ENCODE assay signal across 8 mouse cellular contexts in genomic region chr2:106855623-106856350, GRCm38 (mm10).
DNase-seq lines count a peak whose midpoint lies in the region; ATAC-seq lines count a peak whose summit lies in the region.

No protein-coding gene starts in this region.

- H3K27ac ChIP-seq in limb, embryonic 13.5 days, result peak overlapping the region; percentile 72
- 0 out of 2 replicates have a peak overlapping the region, but pooled peaks have one; percentile 39 for H3K27ac ChIP-seq in stomach, embryonic 14.5 days (ENCODE audit: low read length)

- 12% methylated on average over 12 of the region's 12 CpGs for WGBS in limb, embryonic 13.5 days
- 29% methylated on average over 12 of the region's 12 CpGs for WGBS in stomach, embryonic 14.5 days

- H3K9ac ChIP-seq in limb, embryonic 13.5 days, result no peak overlapping the region
- no peak overlapping the region for H3K9ac ChIP-seq in stomach, embryonic 14.5 days (replicated peaks; ENCODE audit: low read depth, low read length)

- peak; percentile 51; the same call in 1 of the 2 replicates for ATAC-seq in limb, embryonic 13.5 days (ENCODE audit: low FRiP score, low read depth)
- no peak for ATAC-seq in stomach, embryonic 14.5 days (ENCODE audit: insufficient number of reproducible peaks, insufficient read depth, low FRiP score, low read depth)

- intact Hi-C loops in heart, postnatal 10 days (cut with DNase I), result no loop called here
- intact Hi-C loops in left cerebral cortex, postnatal 36 days (cut with DNase I), result no loop called here

- peak overlapping the region; percentile 33 for H3K4me2 ChIP-seq in limb, embryonic 13.5 days (replicated peaks)
- no peak overlapping the region for H3K4me2 ChIP-seq in stomach, embryonic 14.5 days (replicated peaks; ENCODE audit: low read depth, low read length)

- peaks cover 71% of the 10 kb centered on the region for H3K4me1 ChIP-seq in limb, embryonic 13.5 days
- peaks cover 39% of the 10 kb centered on the region for H3K4me1 ChIP-seq in stomach, embryonic 14.5 days (ENCODE audit: control insufficient read depth, insufficient read depth, low read length)

- 0 out of 2 replicates have a peak, but pooled peaks cover 1% of the 10 kb centered on the region for H3K36me3 ChIP-seq in limb, embryonic 13.5 days
- H3K36me3 ChIP-seq in stomach, embryonic 14.5 days (ENCODE audit: control insufficient read depth, insufficient read depth, low read length), result no peaks in the 10 kb centered on the region

- H3K4me3 ChIP-seq in limb, embryonic 13.5 days, result no peak overlapping the region
- no peak overlapping the region for H3K4me3 ChIP-seq in stomach, embryonic 14.5 days (ENCODE audit: low read depth, low read length)

- peak; percentile 36 to 57 for DNase-seq in cerebellum, postnatal 14 days
- DNase-seq in cerebellum, adult 8-10 months, result no peak
- DNase-seq in adrenal gland, postnatal 25 days, result peak; percentile 38
- DNase-seq in heart, postnatal 10 days, result peak; percentile 35 to 43
- DNase-seq in left cerebral cortex, postnatal 36 days (ENCODE audit: low spot score in 2 of 2), result no peak
- DNase-seq in right cerebral cortex, postnatal 14 days, result no peak

- H3K27me3 ChIP-seq in limb, embryonic 13.5 days, result 0 out of 2 replicates have a peak, but pooled peaks cover 3% of the 10 kb centered on the region
- H3K27me3 ChIP-seq in stomach, embryonic 14.5 days (ENCODE audit: control insufficient read depth, insufficient read depth, low read length), result no peaks in the 10 kb centered on the region

- H3K9me3 ChIP-seq in limb, embryonic 13.5 days, result no peaks in the 10 kb centered on the region
- H3K9me3 ChIP-seq in stomach, embryonic 14.5 days (ENCODE audit: control insufficient read depth, low read depth, low read length), result no peaks in the 10 kb centered on the region

Comparison
In these comparisons a context has a peak if more than half of its experiments do, and no peak if none do; other contexts are left out.
1. DNase-seq: peak in cerebellum, postnatal 14 days (2 of 2), adrenal gland, postnatal 25 days (single experiment) and heart, postnatal 10 days (2 of 2); none in cerebellum, adult 8-10 months (single experiment), left cerebral cortex, postnatal 36 days (0 of 2) and right cerebral cortex, postnatal 14 days (single experiment).